Mouse (Mus musculus): ENCODE data around the gene Cdc25b. TPM values are rescaled to one million over a fixed set of nuclear protein-coding genes. Genes with fewer than 3 reads are reported as not detected.
A peak's percentile ranks its signal among the peaks of the same experiment; 100 is the strongest.
"Not testable (repeated sequence)": the region's sequence is repeated elsewhere in the genome, so short reads cannot be mapped to it uniquely, and the experiment has no call there.

Gene Cdc25b
- total RNA-seq, 2 experiments from 2014 or later: 25.5 to 29.1 TPM

- no peak for ATAC-seq (ENCODE audit: poor library complexity, severe bottlenecking)
Observed at GRCm38 (mm10) chr2:131221853-131222515, 35.2 kb downstream of the Cdc25b start.

GRCm38 (mm10) chr2:131222562-131222961 lies 35.8 kb downstream of the Cdc25b start:
- ATAC-seq (ENCODE audit: poor library complexity, severe bottlenecking): peak; percentile 27; the same call in 1 of the 2 replicates

- ATAC-seq (ENCODE audit: poor library complexity, severe bottlenecking): no peak
Observed at GRCm38 (mm10) chr2:131223569-131223968, 36.8 kb downstream of the Cdc25b start.

DNA sequence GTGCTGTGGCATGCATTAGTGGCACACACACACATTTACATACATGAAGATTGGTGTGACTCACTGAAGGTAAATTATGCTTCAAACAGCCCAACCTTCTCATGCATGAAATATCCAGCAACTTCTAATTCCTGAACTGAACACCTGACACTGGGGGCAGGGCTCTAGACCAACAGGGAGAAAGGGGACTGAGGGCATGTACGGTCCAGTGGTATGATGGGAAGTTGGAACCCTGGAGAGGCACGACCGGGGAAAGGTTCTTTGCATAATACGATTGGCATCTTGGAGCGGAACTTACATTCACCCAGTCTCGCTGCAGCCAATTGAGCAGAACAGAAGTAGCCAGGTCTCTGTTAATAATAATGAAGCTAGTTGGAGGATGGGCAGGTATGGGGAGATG lies 38.4 kb downstream of the Cdc25b start:
- ATAC-seq (ENCODE audit: poor library complexity, severe bottlenecking): no peak

DNA sequence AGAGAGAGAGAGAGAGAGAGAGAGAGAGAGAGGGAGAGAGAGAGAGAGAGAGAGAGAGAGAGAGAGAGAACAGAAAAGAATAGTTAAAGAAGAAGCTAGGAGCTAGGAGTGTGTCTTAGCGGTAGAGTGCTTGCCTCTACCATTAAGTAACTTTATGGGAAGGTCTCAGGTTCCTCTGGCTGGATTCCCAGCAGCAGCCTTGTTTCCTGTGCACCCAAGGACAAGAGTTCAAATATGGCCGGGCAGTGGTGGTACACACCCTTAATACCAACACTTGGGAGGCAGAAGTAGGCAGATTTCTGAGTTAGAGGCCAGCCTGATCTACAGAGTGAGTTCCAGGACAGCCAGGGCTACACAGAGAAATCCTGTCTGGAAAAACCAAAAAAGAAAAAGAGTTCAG lies 39.9 kb downstream of the Cdc25b start:
- ATAC-seq (ENCODE audit: poor library complexity, severe bottlenecking): not testable (repeated sequence)

- no peak for ATAC-seq (ENCODE audit: poor library complexity, severe bottlenecking)
Observed at GRCm38 (mm10) chr2:131227243-131227642, 40.5 kb downstream of the Cdc25b start.

DNA sequence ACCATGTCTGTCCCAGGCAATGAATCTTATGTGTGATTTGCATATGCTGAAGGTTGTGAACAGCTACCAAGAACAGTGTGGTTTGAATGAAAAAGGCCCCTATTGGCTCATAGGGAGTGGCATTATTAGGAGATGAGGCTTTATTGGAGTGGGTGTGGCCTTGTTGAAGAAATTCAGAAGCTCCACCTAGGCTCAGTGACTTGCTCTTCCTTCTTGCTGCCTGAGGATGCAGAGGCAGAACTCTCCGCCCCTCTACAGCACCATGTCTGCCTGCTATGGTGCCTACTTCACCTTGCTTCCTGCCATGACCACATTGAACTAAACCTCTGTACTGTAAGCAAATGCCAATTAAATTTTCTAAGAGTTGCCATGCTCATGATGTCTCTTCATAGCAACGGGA lies 45.8 kb downstream of the Cdc25b start:
- 0 out of 2 replicates have a peak, but pooled peaks have one; percentile 15 for ATAC-seq (ENCODE audit: poor library complexity, severe bottlenecking)

GRCm38 (mm10) chr2:131233307-131234126 lies 46.8 kb downstream of the Cdc25b start, which contains the start of gene Mavs:
Mavs (plus strand) TSS chr2:131234063.
- ATAC-seq (ENCODE audit: poor library complexity, severe bottlenecking): peak; percentile 99

- ATAC-seq (ENCODE audit: poor library complexity, severe bottlenecking): peak; percentile 23
Observed at GRCm38 (mm10) chr2:131234127-131234650, 47.4 kb downstream of the Cdc25b start.

DNA sequence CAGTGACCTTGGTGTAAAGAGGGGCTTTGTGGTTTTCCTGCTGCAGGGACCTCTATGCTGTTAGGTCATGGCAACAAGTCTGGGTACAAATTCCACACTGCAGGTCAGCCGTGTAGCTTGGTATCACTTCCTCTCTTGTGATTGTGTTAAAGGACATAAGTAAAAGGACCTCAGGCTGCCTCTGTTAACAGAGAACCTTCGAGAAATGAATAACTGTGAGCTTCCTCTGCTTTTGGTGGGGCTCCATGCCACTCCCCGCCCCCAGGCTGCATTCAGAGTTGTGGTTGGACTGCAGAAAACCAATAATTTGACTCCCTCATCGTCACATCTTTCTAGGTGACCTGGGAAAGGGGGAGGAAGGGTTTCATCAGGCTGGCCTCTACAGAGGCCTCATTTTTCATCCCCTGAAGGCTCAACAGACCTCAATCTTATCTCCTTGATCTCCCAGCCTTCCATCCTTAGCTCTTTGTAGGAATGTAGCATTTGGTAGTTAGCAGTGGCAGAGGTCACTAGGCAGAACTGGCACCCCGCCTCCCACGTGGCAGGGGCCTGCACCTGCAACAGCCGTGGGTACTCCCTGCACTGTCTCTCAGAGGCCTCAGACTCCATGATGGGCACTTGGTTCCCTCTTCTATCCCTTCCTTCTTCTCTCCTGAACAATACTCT lies 48.4 kb downstream of the Cdc25b start:
- peak; percentile 16; the same call in 1 of the 2 replicates for ATAC-seq (ENCODE audit: poor library complexity, severe bottlenecking)

DNA sequence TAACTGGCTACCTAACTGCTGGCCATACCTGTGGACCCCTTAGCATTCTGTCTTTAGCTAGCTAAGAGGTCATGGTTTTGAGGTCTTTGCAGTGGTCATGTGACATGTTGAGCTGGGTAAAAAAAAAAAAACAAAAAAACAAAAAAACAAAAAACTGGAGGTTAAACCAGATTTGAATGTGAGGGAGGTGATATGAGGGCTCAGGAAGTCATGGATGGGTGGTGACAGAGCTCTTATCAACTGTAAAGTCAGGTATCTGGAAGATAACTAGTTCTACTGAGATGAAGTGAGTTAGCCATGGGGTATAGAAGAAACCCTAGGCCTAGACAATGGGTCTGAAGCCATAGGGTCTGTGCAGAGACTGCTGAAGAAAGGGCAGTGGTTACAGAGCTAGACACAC lies 55.4 kb downstream of the Cdc25b start:
- no peak for ATAC-seq (ENCODE audit: poor library complexity, severe bottlenecking)

GRCm38 (mm10) chr2:131242929-131243328 lies 56.2 kb downstream of the Cdc25b start:
- no peak for ATAC-seq (ENCODE audit: poor library complexity, severe bottlenecking)

Other genes starting within 250 kb of the Cdc25b start
- gene Gfra4, start 143.9 kb upstream of the Cdc25b start, total RNA-seq (2015): not detected in 2 replicates
- not detected in 2 replicates for gene Gfra4, start 143.9 kb upstream of the Cdc25b start, total RNA-seq (2017)
- not detected in 2 replicates for gene Adam33, start 123.1 kb upstream of the Cdc25b start, total RNA-seq (2015)
- gene Adam33, start 123.1 kb upstream of the Cdc25b start, total RNA-seq (2017): 0.12 and 0.18 TPM in 2 replicates
- 2.3 and 4.2 TPM in 2 replicates for gene Siglec1, start 100.2 kb upstream of the Cdc25b start, total RNA-seq (2015)
- 1.1 and 1.5 TPM in 2 replicates for gene Siglec1, start 100.2 kb upstream of the Cdc25b start, total RNA-seq (2017)
- gene Hspa12b, start 59.7 kb upstream of the Cdc25b start, total RNA-seq (2015): not detected in 2 replicates
- not detected in 2 replicates for gene Hspa12b, start 59.7 kb upstream of the Cdc25b start, total RNA-seq (2017)
- not detected in 2 replicates for gene Gm11037, start 53.5 kb upstream of the Cdc25b start, total RNA-seq (2015)
- gene Gm11037, start 53.5 kb upstream of the Cdc25b start, total RNA-seq (2017): not detected in 2 replicates
- gene 1700037H04Rik, start 26.9 kb upstream of the Cdc25b start, total RNA-seq (2015): 21.5 and 31.3 TPM in 2 replicates
- gene 1700037H04Rik, start 26.9 kb upstream of the Cdc25b start, total RNA-seq (2017): 15.5 and 22.7 TPM in 2 replicates
- gene Cenpb, start 6.9 kb upstream of the Cdc25b start, total RNA-seq (2015): 7.7 and 8.7 TPM in 2 replicates
- gene Cenpb, start 6.9 kb upstream of the Cdc25b start, total RNA-seq (2017): 15.6 and 16.8 TPM in 2 replicates
- 1.5 and 1.8 TPM in 2 replicates for gene Spef1, start 333 bp downstream of the Cdc25b start, total RNA-seq (2015)
- gene Spef1, start 333 bp downstream of the Cdc25b start, total RNA-seq (2017): 2.4 and 3.3 TPM in 2 replicates
- gene Ap5s1, start 20.1 kb downstream of the Cdc25b start, total RNA-seq (2015): 13.6 and 14.0 TPM in 2 replicates
- 8.4 and 13.5 TPM in 2 replicates for gene Ap5s1, start 20.1 kb downstream of the Cdc25b start, total RNA-seq (2017)
- 17.3 and 20.8 TPM in 2 replicates for gene Mavs, start 47.1 kb downstream of the Cdc25b start, total RNA-seq (2015)
- gene Mavs, start 47.1 kb downstream of the Cdc25b start, total RNA-seq (2017): 14.4 and 14.8 TPM in 2 replicates
- 60.1 and 74.2 TPM in 2 replicates for gene Pank2, start 75.5 kb downstream of the Cdc25b start, total RNA-seq (2015)
- gene Pank2, start 75.5 kb downstream of the Cdc25b start, total RNA-seq (2017): 42.9 and 51.0 TPM in 2 replicates
- gene Rnf24, start 165.9 kb downstream of the Cdc25b start, total RNA-seq (2015): 3.6 and 4.0 TPM in 2 replicates
- gene Rnf24, start 165.9 kb downstream of the Cdc25b start, total RNA-seq (2017): 1.8 and 3.9 TPM in 2 replicates